10 mouse cellular contexts compared by ENCODE assay signal in genomic region chr19:6981465-6981864, GRCm38 (mm10). TPM values are rescaled to one million over a fixed set of nuclear protein-coding genes. Genes with fewer than 3 reads are reported as not detected.
DNase-seq lines count a peak whose midpoint lies in the region; ATAC-seq and TF ChIP-seq lines count a peak whose summit lies in the region.
"Had no signal": no experiment of that assay in that cellular context is flagged by ENCODE, and none has a peak within 500 bp of the region (broad histone marks: within the 10 kb centered on the region; RNA-seq: fewer than 3 reads in every experiment).

No protein-coding gene starts in this region.

- H3K36me3 ChIP-seq in heart, embryonic 15.5 days = peaks cover 50% of the 10 kb centered on the region
- H3K36me3 ChIP-seq in midbrain, embryonic 13.5 days = peaks cover 46% of the 10 kb centered on the region
- H3K36me3 ChIP-seq in midbrain, embryonic 11.5 days (ENCODE audit: control insufficient read depth, insufficient read depth, low read length) = peaks cover 14% of the 10 kb centered on the region
- peaks cover 45% of the 10 kb centered on the region for H3K36me3 ChIP-seq in limb, embryonic 14.5 days (ENCODE audit: control insufficient read depth, insufficient read depth, low read length)

- ATAC-seq in heart, embryonic 15.5 days (replicated peaks; ENCODE audit: insufficient number of reproducible peaks, insufficient read depth, low FRiP score, low read depth) = no peak
- no peak for ATAC-seq in midbrain, embryonic 13.5 days
- no peak for ATAC-seq in midbrain, embryonic 11.5 days (ENCODE audit: low FRiP score)
- no peak for ATAC-seq in limb, embryonic 14.5 days (ENCODE audit: low FRiP score, low read depth)

- 86% methylated on average over 4 of the region's 4 CpGs for WGBS in heart, embryonic 15.5 days
- WGBS in midbrain, embryonic 13.5 days = 85% methylated on average over 4 of the region's 4 CpGs
- 90% methylated on average over 4 of the region's 4 CpGs for WGBS in midbrain, embryonic 11.5 days
- 91% methylated on average over 4 of the region's 4 CpGs for WGBS in limb, embryonic 14.5 days

- H3K27ac ChIP-seq in heart, embryonic 15.5 days = peak overlapping the region; percentile 97
- H3K27ac ChIP-seq in midbrain, embryonic 13.5 days = no peak overlapping the region
- H3K27ac ChIP-seq in midbrain, embryonic 11.5 days (ENCODE audit: low read depth, low read length) = no peak overlapping the region
- no peak overlapping the region for H3K27ac ChIP-seq in limb, embryonic 14.5 days (replicated peaks; ENCODE audit: low read depth, low read length)

- H3K4me1 ChIP-seq in heart, embryonic 15.5 days (replicated peaks) = peaks cover 51% of the 10 kb centered on the region
- peaks cover 45% of the 10 kb centered on the region for H3K4me1 ChIP-seq in midbrain, embryonic 13.5 days (replicated peaks)
- peaks cover 35% of the 10 kb centered on the region for H3K4me1 ChIP-seq in midbrain, embryonic 11.5 days (ENCODE audit: control insufficient read depth, insufficient read depth, low read length)
- peaks cover 25% of the 10 kb centered on the region for H3K4me1 ChIP-seq in limb, embryonic 14.5 days (ENCODE audit: control insufficient read depth, insufficient read depth, low read length)

- H3K27me3 ChIP-seq in heart, embryonic 15.5 days = no peaks in the 10 kb centered on the region
- H3K27me3 ChIP-seq in midbrain, embryonic 13.5 days = no peaks in the 10 kb centered on the region
- no peaks in the 10 kb centered on the region for H3K27me3 ChIP-seq in midbrain, embryonic 11.5 days (ENCODE audit: control insufficient read depth, insufficient read depth, low read length)
- no peaks in the 10 kb centered on the region for H3K27me3 ChIP-seq in limb, embryonic 14.5 days (ENCODE audit: control insufficient read depth, insufficient read depth, low read length)

- no peak for TF ChIP-seq POLR2A in limb, embryonic 14.5 days (IDR thresholded peaks at IDR 0.05; ENCODE audit: borderline replicate concordance, extremely low read depth, insufficient read depth, insufficient read length)

- no peak overlapping the region; the same call in 1 of the 2 replicates for H3K4me3 ChIP-seq in heart, embryonic 15.5 days
- H3K4me3 ChIP-seq in midbrain, embryonic 13.5 days (replicated peaks) = 0 out of 2 replicates have a peak overlapping the region, but pooled peaks have one; percentile 65
- no peak overlapping the region for H3K4me3 ChIP-seq in midbrain, embryonic 11.5 days (ENCODE audit: low read depth, low read length)
- no peak overlapping the region for H3K4me3 ChIP-seq in limb, embryonic 14.5 days (replicated peaks; ENCODE audit: low read length)

- H3K9me3 ChIP-seq in heart, embryonic 15.5 days (replicated peaks) = no peaks in the 10 kb centered on the region
- H3K9me3 ChIP-seq in midbrain, embryonic 13.5 days = no peaks in the 10 kb centered on the region
- no peaks in the 10 kb centered on the region for H3K9me3 ChIP-seq in midbrain, embryonic 11.5 days (ENCODE audit: control insufficient read depth, low read length)
- no peaks in the 10 kb centered on the region for H3K9me3 ChIP-seq in limb, embryonic 14.5 days (ENCODE audit: control insufficient read depth, low read length)

- peak overlapping the region; percentile 68 for H3K4me2 ChIP-seq in heart, embryonic 15.5 days
- H3K4me2 ChIP-seq in midbrain, embryonic 13.5 days (replicated peaks) = 0 out of 2 replicates have a peak overlapping the region, but pooled peaks have one; percentile 87
- H3K4me2 ChIP-seq in midbrain, embryonic 11.5 days = no peak overlapping the region
- peak overlapping the region; percentile 68; the same call in 1 of the 2 replicates for H3K4me2 ChIP-seq in limb, embryonic 14.5 days (replicated peaks; ENCODE audit: low read depth, low read length, severe bottlenecking)

- intact Hi-C loops in heart, postnatal 14 days (cut with DNase I) = no loop called here

- DNase-seq in heart, postnatal 14 days = no peak
- no peak for DNase-seq in midbrain, embryonic 11.5 days (ENCODE audit: low spot score, missing footprints)
- DNase-seq in limb, embryonic 14.5 days (ENCODE audit: low spot score) = no peak
- no peak for DNase-seq in frontal cortex, postnatal 10 days (ENCODE audit: low spot score in 2 of 2)
- no peak for DNase-seq in adrenal gland, postnatal 4 days (ENCODE audit: low spot score in 2 of 2)
- DNase-seq in cerebellum, adult 9-11 months = no peak
- DNase-seq: kidney, postnatal 10 days; thymus, postnatal 14 days had no signal

- no peak overlapping the region for H3K9ac ChIP-seq in heart, embryonic 15.5 days
- no peak overlapping the region for H3K9ac ChIP-seq in midbrain, embryonic 13.5 days (replicated peaks)
- H3K9ac ChIP-seq in midbrain, embryonic 11.5 days (ENCODE audit: low read length) = no peak overlapping the region
- H3K9ac ChIP-seq in limb, embryonic 14.5 days (ENCODE audit: low read depth, low read length, severe bottlenecking) = no peak overlapping the region

RNA-seq across cellular contexts. Expression of gene Fkbp2, which starts 1.2 kb away (rescaled TPM):
- 77.0 and 91.2 TPM in 2 replicates for polyA plus RNA-seq in heart, embryonic 15.5 days (2015; fragmentation: Nextera tagmentation; extraction: Ambion mirVana)
- total RNA-seq in heart, postnatal 14 days (2021) = 10 to 100 TPM; 13.6 to 14.2 TPM
- 88.5 and 100 TPM in 2 replicates for polyA plus RNA-seq in midbrain, embryonic 13.5 days (2015; fragmentation: Nextera tagmentation; extraction: Ambion mirVana)
- polyA plus RNA-seq in midbrain, embryonic 11.5 days (2014; fragmentation: Nextera tagmentation; extraction: Ambion mirVana) = 67.7 and 81.3 TPM in 2 replicates
- 39.9 and 73.3 TPM in 2 replicates for polyA plus RNA-seq in limb, embryonic 14.5 days (2012; rRNA removed)
- 71.5 and 80.5 TPM in 2 replicates for polyA plus RNA-seq in limb, embryonic 14.5 days (2014; fragmentation: Nextera tagmentation; extraction: Ambion mirVana)
- 10 to 100 TPM; 61.6 to 66.4 TPM for total RNA-seq in adrenal gland, postnatal 4 days (2021)

RNA-seq across cellular contexts. Expression of gene Plcb3, which starts 5.2 kb away (rescaled TPM):
- polyA plus RNA-seq in heart, embryonic 15.5 days (2015; fragmentation: Nextera tagmentation; extraction: Ambion mirVana) = 16.4 and 25.3 TPM in 2 replicates
- total RNA-seq in heart, postnatal 14 days (2021) = 10 to 100 TPM; 16.2 to 16.8 TPM
- polyA plus RNA-seq in midbrain, embryonic 13.5 days (2015; fragmentation: Nextera tagmentation; extraction: Ambion mirVana) = 9.6 and 11.6 TPM in 2 replicates
- 13.0 and 14.2 TPM in 2 replicates for polyA plus RNA-seq in midbrain, embryonic 11.5 days (2014; fragmentation: Nextera tagmentation; extraction: Ambion mirVana)
- 80.6 and 102 TPM in 2 replicates for polyA plus RNA-seq in limb, embryonic 14.5 days (2012; rRNA removed)
- polyA plus RNA-seq in limb, embryonic 14.5 days (2014; fragmentation: Nextera tagmentation; extraction: Ambion mirVana) = 36.6 and 42.4 TPM in 2 replicates
- total RNA-seq in adrenal gland, postnatal 4 days (2021) = 10 to 100 TPM; 63.7 to 66.2 TPM

RNA-seq across cellular contexts. Expression of gene Vegfb, which starts 6.0 kb away (rescaled TPM):
- polyA plus RNA-seq in heart, embryonic 15.5 days (2015; fragmentation: Nextera tagmentation; extraction: Ambion mirVana) = 133 and 149 TPM in 2 replicates
- total RNA-seq in heart, postnatal 14 days (2021) = 100 to 1,000 TPM; 307 to 309 TPM
- polyA plus RNA-seq in midbrain, embryonic 13.5 days (2015; fragmentation: Nextera tagmentation; extraction: Ambion mirVana) = 23.2 and 28.3 TPM in 2 replicates
- 21.9 and 25.4 TPM in 2 replicates for polyA plus RNA-seq in midbrain, embryonic 11.5 days (2014; fragmentation: Nextera tagmentation; extraction: Ambion mirVana)
- 46.7 and 55.7 TPM in 2 replicates for polyA plus RNA-seq in limb, embryonic 14.5 days (2012; rRNA removed)
- 44.9 and 54.5 TPM in 2 replicates for polyA plus RNA-seq in limb, embryonic 14.5 days (2014; fragmentation: Nextera tagmentation; extraction: Ambion mirVana)
- total RNA-seq in adrenal gland, postnatal 4 days (2021) = 10 to 100 TPM; 88.6 to 89.2 TPM

RNA-seq across cellular contexts. Expression of gene Ppp1r14b, which starts 6.7 kb away (rescaled TPM):
- 136 and 138 TPM in 2 replicates for polyA plus RNA-seq in heart, embryonic 15.5 days (2015; fragmentation: Nextera tagmentation; extraction: Ambion mirVana)
- total RNA-seq in heart, postnatal 14 days (2021) = 100 to 1,000 TPM in 1 of 2 experiments, 10 to 100 TPM in 1; 89.8 to 120 TPM
- 116 and 151 TPM in 2 replicates for polyA plus RNA-seq in midbrain, embryonic 13.5 days (2015; fragmentation: Nextera tagmentation; extraction: Ambion mirVana)
- 245 and 285 TPM in 2 replicates for polyA plus RNA-seq in midbrain, embryonic 11.5 days (2014; fragmentation: Nextera tagmentation; extraction: Ambion mirVana)
- 277 and 304 TPM in 2 replicates for polyA plus RNA-seq in limb, embryonic 14.5 days (2012; rRNA removed)
- 249 and 282 TPM in 2 replicates for polyA plus RNA-seq in limb, embryonic 14.5 days (2014; fragmentation: Nextera tagmentation; extraction: Ambion mirVana)
- 100 to 1,000 TPM; 292 to 312 TPM for total RNA-seq in adrenal gland, postnatal 4 days (2021)

RNA-seq across cellular contexts. Expression of gene Dnajc4, which starts 10.9 kb away (rescaled TPM):
- polyA plus RNA-seq in heart, embryonic 15.5 days (2015; fragmentation: Nextera tagmentation; extraction: Ambion mirVana) = 37.9 and 39.1 TPM in 2 replicates
- total RNA-seq in heart, postnatal 14 days (2021) = 10 to 100 TPM; 54.8 to 62.7 TPM
- 24.2 and 25.4 TPM in 2 replicates for polyA plus RNA-seq in midbrain, embryonic 13.5 days (2015; fragmentation: Nextera tagmentation; extraction: Ambion mirVana)
- polyA plus RNA-seq in midbrain, embryonic 11.5 days (2014; fragmentation: Nextera tagmentation; extraction: Ambion mirVana) = 17.9 and 21.0 TPM in 2 replicates
- polyA plus RNA-seq in limb, embryonic 14.5 days (2012; rRNA removed) = 32.4 and 38.0 TPM in 2 replicates
- 24.4 and 26.8 TPM in 2 replicates for polyA plus RNA-seq in limb, embryonic 14.5 days (2014; fragmentation: Nextera tagmentation; extraction: Ambion mirVana)
- 10 to 100 TPM; 35.3 to 37.6 TPM for total RNA-seq in adrenal gland, postnatal 4 days (2021)
